Mouse (Mus musculus): Measurements from ENCODE around the gene Etl4. TPM values are rescaled to one million over a fixed set of nuclear protein-coding genes. Genes with fewer than 3 reads are reported as not detected.
A peak's percentile ranks its signal among the peaks of the same experiment; 100 is the strongest.

Etl4 gene
- total RNA-seq, 2 experiments from 2014 or later = 33.2 to 39.2 TPM

DNA sequence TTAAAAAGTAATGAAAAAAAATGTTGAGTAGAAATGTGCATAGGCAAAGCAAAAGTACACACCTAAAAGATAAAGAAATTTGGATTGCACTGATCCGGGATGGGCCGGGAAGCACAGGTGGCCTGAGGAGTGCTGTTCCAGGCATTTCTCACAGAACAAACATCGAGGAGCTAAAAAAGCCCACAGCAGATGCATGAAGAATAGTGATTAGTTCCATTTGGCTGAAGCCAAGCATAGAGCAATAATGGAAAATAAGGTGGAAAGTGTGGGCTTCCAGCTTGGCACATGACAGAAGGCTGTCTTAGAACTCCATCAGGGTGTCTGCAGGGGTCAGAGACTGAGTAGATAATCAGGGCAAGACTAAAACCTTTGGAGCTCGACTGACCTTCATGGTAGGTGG lies 512.7 kb downstream of the Etl4 start:
- no peak for DNase-seq
- intact Hi-C loops (cut with DNase I) = no loop called here

GRCm38 (mm10) chr2:20433656-20434055 lies 524.1 kb downstream of the Etl4 start:
- DNase-seq = no peak
- intact Hi-C loops (cut with DNase I) = no loop called here

DNA sequence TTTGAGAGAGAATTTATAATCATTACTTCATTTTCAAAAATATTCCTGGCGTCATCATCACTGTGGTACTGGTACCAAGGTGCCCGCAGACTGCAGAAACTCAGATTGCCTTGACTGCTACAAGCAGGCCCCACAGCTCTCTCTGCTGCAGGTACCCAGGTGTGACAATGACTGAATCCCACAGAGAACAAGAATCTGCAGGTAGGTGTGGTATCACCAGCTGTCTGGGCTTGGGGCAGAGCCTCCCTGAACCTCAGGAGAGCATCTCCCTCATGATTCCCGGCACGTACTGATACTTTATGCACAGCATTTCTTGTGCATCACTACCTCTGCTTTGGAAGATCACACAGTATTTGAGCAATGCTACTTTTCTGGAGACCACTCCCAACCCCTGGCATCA lies 526.0 kb downstream of the Etl4 start:
- intact Hi-C loops (cut with DNase I) = no loop called here
- no peak for DNase-seq

- no peak for DNase-seq
- intact Hi-C loops (cut with DNase I) = no loop called here
Measured at GRCm38 (mm10) chr2:20442731-20443130, 533.2 kb downstream of the Etl4 start.

GRCm38 (mm10) chr2:20443671-20444440 lies 534.3 kb downstream of the Etl4 start:
- DNase-seq = no peak
- intact Hi-C loops (cut with DNase I) = no loop called here

DNA sequence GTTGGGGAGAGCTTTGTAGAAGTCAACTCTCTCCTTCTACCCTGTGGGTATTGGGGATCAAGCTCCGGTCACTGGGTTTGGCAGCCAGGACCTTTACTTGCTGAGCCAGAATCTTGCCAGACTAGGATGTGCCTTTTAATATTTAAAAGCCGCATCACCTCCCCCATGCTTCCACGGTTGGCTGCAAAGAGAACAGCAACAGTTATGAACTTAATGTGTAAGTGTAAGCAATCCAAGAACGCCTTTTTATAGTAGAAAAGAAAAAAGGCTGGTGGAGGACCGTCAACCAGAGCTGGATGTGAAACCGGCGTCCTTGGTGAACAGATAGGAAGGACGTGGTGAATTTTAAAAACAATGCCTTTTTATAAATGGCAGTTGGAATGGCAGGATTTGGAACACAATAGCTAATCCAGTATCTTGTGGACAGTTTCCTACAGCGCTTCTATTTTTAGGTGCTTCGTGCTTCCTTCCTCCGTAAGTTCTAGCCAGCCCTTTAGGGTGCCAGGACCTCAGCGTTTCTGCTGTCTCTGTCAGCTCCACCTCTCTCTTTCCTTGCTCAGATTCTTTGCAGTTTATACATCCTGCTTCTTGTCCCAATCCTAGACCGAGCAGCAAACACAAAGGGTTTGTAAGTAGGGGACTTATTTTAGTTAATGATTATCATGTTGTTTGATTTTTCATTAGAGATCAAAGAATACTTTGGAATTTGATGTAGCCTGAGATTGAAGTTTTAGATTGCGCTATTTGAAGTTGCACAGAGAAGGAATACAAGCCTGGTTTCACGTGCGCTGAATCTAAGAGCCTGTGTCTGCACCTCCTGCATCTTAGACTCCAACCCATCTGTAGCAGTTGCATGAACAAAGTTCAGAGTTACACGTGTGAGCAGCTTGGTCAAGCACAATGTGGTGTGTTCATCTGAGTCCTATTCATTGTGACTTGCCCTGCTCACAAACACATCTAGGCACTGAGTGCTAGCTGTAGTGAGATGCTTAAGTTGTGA lies 535.9 kb downstream of the Etl4 start:
- DNase-seq = peak; percentile 5 to 16
- intact Hi-C loops (cut with DNase I) = loop anchor here (1.0 kb wide), 1 partner anchor 81 kb away; no protein-coding TSS in a partner anchor

- intact Hi-C loops (cut with DNase I) = no loop called here
- DNase-seq = no peak
Measured at GRCm38 (mm10) chr2:20446180-20446579, 536.6 kb downstream of the Etl4 start.

GRCm38 (mm10) chr2:20450945-20451344 lies 541.4 kb downstream of the Etl4 start:
- intact Hi-C loops (cut with DNase I) = no loop called here
- no peak for DNase-seq

- no peak for DNase-seq
- intact Hi-C loops (cut with DNase I) = no loop called here
Measured at GRCm38 (mm10) chr2:20453506-20454206, 544.1 kb downstream of the Etl4 start.

- intact Hi-C loops (cut with DNase I) = no loop called here
Measured at GRCm38 (mm10) chr2:20479199-20479598, 569.6 kb downstream of the Etl4 start.

GRCm38 (mm10) chr2:20486137-20486788 lies 576.7 kb downstream of the Etl4 start:
- intact Hi-C loops (cut with DNase I) = no loop called here
- DNase-seq = no peak

More at GRCm38 (mm10) chr2:20479199-20479598, 569.6 kb downstream of the Etl4 start:
- DNase-seq = no peak

DNA sequence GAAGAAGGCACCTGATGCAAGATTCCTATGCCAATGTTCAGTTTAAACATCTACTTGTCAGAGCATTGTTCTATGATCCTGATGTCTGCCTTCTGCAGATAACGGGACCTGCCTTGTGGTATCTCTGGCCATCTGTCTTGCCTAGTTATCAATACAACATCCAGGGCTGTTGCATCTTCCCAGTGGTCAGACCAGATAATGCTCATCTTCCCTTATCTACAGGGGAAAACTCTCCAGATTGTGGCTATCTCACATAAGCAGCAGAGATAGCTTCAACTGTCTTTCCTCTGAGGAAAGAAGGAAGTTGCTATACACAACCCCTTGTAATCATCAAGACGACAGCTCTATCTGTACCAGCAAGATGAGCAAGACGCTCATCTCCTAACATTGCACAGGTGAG lies 579.5 kb downstream of the Etl4 start:
- intact Hi-C loops (cut with DNase I) = no loop called here
- no peak for DNase-seq

- no peak for DNase-seq
- intact Hi-C loops (cut with DNase I) = loop anchor here (5.0 kb wide), 1 partner anchor 365 kb away; no protein-coding TSS in a partner anchor
Measured at GRCm38 (mm10) chr2:20492125-20492524, 582.5 kb downstream of the Etl4 start.

- intact Hi-C loops (cut with DNase I) = loop anchor here (1.0 to 5.0 kb wide), 5 partner anchors 25 to 367 kb away; no protein-coding TSS in a partner anchor
- DNase-seq = no peak
Measured at GRCm38 (mm10) chr2:20493806-20494205, 584.2 kb downstream of the Etl4 start.

DNA sequence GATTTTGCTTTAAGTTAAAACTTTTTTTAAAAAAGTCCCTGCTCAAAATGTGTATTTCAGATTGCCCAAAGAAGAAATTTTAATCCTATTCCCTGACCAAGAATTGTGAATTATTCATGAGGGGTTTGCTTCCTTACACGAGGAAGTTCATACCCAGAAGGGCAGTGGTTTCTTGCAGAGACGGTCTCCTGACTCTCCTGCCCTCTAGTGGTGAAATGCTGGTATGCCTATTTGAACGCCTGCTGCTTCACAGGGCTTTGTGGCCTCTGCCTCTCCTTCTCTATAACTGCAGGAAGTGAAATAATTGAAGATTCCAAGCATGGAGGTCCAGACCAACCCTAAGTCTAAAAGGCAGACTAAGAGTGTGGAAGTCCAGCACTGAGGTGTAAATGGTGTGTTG lies 585.1 kb downstream of the Etl4 start:
- DNase-seq = peak; percentile 58 to 64
- intact Hi-C loops (cut with DNase I) = loop anchor here (1.0 to 5.0 kb wide), 5 partner anchors 24 to 367 kb away; no protein-coding TSS in a partner anchor

GRCm38 (mm10) chr2:20496219-20496800 lies 586.7 kb downstream of the Etl4 start:
- DNase-seq = no peak
- intact Hi-C loops (cut with DNase I) = no loop called here

DNA sequence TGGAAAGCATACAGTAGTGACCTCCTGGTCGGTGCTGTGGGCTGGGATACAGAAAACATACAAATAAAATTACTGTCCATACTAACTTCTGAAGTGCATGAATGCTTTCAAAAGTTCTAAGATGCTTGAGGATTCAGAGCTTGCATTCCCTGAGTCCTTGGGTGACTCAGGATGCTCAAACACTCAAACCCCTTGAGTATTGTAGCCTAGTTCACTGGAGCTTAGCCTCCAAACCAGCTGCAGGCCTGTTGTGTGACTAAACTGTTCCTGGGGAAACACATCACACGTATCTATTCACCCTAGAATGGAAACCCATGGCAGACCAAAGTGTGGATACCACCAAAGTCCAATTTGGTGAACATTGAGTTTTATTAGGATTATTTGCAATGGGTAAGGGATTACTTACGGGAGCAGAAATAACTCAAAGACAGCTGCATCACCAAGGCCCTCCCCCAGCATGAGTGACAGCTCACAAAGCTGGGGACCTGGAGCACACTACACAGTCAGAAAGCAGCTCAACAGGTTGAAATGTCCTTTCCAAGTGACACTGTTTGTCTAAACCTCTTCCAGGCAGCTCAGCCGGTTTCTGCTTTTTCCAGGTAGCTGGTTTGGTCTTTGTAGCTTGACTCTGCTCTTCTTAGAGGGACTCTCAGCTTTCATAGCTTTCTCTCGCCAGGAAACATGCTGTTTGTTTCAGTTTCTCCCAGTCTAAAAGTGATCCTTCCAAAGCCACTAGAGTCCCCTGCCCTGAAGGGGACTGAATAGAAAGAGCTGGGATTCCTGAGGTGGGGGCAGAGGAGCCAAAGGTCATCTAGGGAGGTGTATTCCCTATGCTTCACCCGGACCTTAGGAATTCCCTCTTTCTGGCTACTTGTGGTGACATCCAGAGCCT lies 598.5 kb downstream of the Etl4 start:
- intact Hi-C loops (cut with DNase I) = no loop called here
- DNase-seq = no peak

DNA sequence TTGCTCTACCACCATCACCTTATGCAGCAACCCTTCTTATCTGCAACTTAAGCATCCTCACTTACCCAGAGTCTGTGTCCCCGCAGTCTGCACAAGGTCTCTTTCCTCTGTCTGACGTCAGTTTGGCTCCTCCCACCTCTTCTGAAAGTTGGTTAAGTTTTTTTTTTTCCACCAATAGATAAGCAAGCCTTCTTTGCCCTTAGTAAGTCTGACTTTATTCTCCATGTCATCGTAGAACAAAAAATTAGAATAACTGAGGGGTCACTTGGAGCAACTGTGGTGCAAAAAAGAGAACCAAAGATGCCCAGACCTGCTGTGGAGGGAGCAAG lies 599.1 kb downstream of the Etl4 start:
- intact Hi-C loops (cut with DNase I) = no loop called here
- no peak for DNase-seq

DNA sequence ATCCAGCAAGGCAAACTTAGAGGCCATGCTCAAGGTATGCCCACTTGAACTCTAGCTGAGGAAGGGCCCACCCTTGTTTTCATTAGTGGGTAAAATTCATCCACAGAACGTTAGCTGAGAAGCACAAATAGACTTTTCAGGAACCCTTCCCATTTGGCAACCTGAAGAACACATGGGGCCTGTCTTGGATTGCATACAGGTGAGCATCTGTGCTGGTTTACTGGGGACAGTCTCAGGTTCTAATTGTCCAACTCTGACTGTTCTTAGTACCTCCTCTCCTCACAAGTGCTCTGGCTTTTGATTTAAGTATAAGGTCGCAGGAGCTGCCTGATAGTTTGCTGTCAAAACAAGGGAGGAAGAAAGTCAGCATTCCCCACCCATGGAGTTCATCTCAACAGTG lies 600.5 kb downstream of the Etl4 start:
- intact Hi-C loops (cut with DNase I) = no loop called here
- DNase-seq = no peak

All from heart, postnatal 36 days (tissue).